Mouse (Mus musculus): Measurements from ENCODE around the gene Zfp59.

DNA sequence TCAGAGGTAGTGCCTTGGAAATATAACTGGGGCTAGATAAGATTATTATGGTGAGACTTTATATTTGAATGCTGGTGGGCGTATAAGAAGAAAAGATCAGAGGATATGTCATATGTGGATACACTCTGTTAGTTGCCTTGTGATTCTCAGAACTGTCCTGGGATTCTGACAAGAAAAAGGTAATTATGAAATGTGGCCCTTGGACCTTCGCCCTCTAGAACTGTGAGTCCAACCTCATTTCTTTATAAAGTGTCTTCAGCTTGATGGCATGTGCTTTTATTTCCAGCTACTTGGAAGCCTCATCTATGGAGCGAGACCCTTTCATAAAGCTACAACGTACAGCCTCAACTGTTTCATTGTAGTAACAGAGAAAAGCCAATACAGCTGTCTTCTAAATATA, 62.2 kb downstream of the Zfp59 start:
- TF ChIP-seq CTCF (IDR thresholded peaks at IDR 0.05; ENCODE audit: low read depth) (no peak), EP300 (IDR thresholded peaks at IDR 0.05; ENCODE audit: low read depth) (no peak)
